Mouse (Mus musculus): ENCODE measurements around the gene Lnpep.
A peak's percentile ranks its signal among the peaks of the same experiment; 100 is the strongest.

DNA sequence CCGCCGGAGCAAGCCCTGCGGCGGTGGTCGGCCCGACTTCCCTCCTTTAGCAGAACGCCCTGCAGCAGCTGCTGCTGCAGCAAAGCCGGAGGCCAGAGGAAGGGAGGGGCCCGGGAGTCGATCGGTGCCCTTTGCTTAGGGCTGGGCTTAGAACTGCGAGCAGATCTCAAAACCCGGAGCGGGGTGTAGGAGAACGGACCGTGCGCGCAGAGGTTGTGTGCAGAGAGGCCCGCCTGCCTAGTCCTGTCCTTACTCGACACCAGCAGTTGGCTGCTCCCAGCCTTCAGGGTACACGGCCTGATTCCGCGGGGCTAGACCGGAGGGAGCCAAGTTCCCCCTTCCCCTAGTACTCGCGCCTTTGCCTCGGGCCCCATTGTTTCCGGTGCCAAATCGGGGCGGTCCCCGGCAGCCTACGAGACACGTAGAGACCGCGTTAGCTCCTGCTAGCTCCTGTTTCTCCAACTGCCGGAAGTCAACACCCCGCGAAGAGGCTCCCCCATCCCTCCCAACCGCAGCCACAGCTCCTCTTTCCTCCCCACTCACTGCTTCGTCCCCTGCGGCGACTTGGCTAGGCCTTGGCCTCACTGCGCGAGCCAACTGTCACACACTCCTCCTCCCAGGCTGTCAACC is at the start of gene Lnpep:
- TF ChIP-seq CTCF (conservative IDR thresholded peaks at IDR 0.05; ENCODE audit: insufficient read depth, insufficient read length, low read depth, low read length) (no peak), POLR2A (IDR thresholded peaks at IDR 0.05; ENCODE audit: low read depth, low read length) (peak; percentile 47)
